Mouse (Mus musculus) ES-E14 (cell line): ENCODE measurements around the gene Gpat3. TPM values are rescaled to one million over a fixed set of nuclear protein-coding genes. Genes with fewer than 3 reads are reported as not detected.

Experiments
- DNase-seq: peaks from one replicate; pipeline ENCODE4 v3.0.0-alpha.2; 2013; ENCODE audit warnings: low read depth, low spot score
- H3K27ac ChIP-seq: 2 replicates; pipeline ENCODE4 v1.5.1; 2012; ENCODE audit warnings: low read depth, mild to moderate bottlenecking, low read length, moderate library complexity, mixed read lengths; ENCODE audit not compliant: poor library complexity, insufficient read depth, severe bottlenecking
- H3K36me3 ChIP-seq: 2 replicates; pipeline ENCODE4 v1.6.1; 2012; ENCODE audit warnings: mild to moderate bottlenecking, low read length, moderate library complexity, mixed read lengths; ENCODE audit not compliant: control insufficient read depth, poor library complexity, insufficient read depth, severe bottlenecking
- H3K4me1 ChIP-seq, 2 experiments: fragments of 150-350 bp in 1 of 2; sonication (generic) in 1 of 2; 2 replicates each; pipeline ENCODE4 v1.6.1; 2012; ENCODE audit warnings: low read length in 2 of 2, mild to moderate bottlenecking in 1 of 2, mixed read lengths in 1 of 2; ENCODE audit not compliant: control insufficient read depth in 2 of 2, insufficient read depth in 2 of 2, poor library complexity in 1 of 2
- H3K4me3 ChIP-seq, 2 experiments: fragments of 150-350 bp in 1 of 2; sonication (generic) in 1 of 2; 2 replicates each; pipeline ENCODE4 v1.5.1; 2012; ENCODE audit warnings: low read length in 2 of 2, low read depth in 1 of 2, mild to moderate bottlenecking in 1 of 2, mixed read lengths in 1 of 2; ENCODE audit not compliant: insufficient read depth in 1 of 2, poor library complexity in 1 of 2, severe bottlenecking in 1 of 2
- H3K9ac ChIP-seq: 2 replicates; pipeline ENCODE4 v1.6.1; 2012; ENCODE audit warnings: low read depth, mild to moderate bottlenecking, low read length, mixed read lengths; ENCODE audit not compliant: poor library complexity, insufficient read depth, severe bottlenecking
- H3K9me3 ChIP-seq: fragments of 150-350 bp; sonication (generic); 2 replicates; pipeline ENCODE4 v1.6.1; 2012; ENCODE audit warnings: low read depth, mild to moderate bottlenecking, low read length; ENCODE audit not compliant: control insufficient read depth, insufficient read depth
- CHD2 ChIP-seq: IDR thresholded peaks from 2 replicates; pipeline ENCODE4 v1.6.1; 2014; ENCODE audit warnings: mild to moderate bottlenecking, low read depth, low read length, inconsistent platforms
- HCFC1 ChIP-seq: IDR thresholded peaks from 2 replicates; pipeline ENCODE4 v1.6.1; 2012; ENCODE audit warnings: low read length, inconsistent platforms, borderline replicate concordance; ENCODE audit not compliant: insufficient read depth
- MAFK ChIP-seq: IDR thresholded peaks from 2 replicates; pipeline ENCODE4 v1.6.1; 2014; ENCODE audit warnings: mild to moderate bottlenecking, low read depth, low read length, inconsistent platforms; ENCODE audit not compliant: insufficient read depth
- ZC3H11A ChIP-seq: IDR thresholded peaks from 2 replicates; pipeline ENCODE4 v1.6.1; 2012; ENCODE audit warnings: low read depth, mild to moderate bottlenecking, inconsistent platforms, low read length, borderline replicate concordance
- ZNF384 ChIP-seq: IDR thresholded peaks from 2 replicates; pipeline ENCODE4 v1.6.1; 2012; ENCODE audit warnings: low read depth, low read length, inconsistent platforms
- in situ Hi-C, 2 experiments: fragments of 600-800 bp; cut with MboI; formaldehyde crosslinking; loops; one replicate each; pipeline ENCODE4 v1.15.1; 2025; ENCODE audit warnings: low sequenced_read_pairs in 2 of 2, inconsistent platforms in 1 of 2; ENCODE audit not compliant: unreplicated experiment in 2 of 2
- total RNA-seq: library from RNA; depleted of rRNA; stranded (reverse); fragments of 300-350 nt; gene quantifications from 2 replicates; pipeline ENCODE4 v1.2.3, GENCODE M21; 2012

The Gpat3 gene
- total RNA-seq, 1 experiment, result 9.3 TPM

- in situ Hi-C loops, result no loop called here
Observed at GRCm38 (mm10) chr5:100864438-100864837, 18.9 kb downstream of the Gpat3 start.

GRCm38 (mm10) chr5:100866183-100866582, 20.7 kb downstream of the Gpat3 start:
- Histone ChIP-seq H3K9me3 (no peaks in the 10 kb centered on the region), H3K27ac (no peak overlapping the region), H3K36me3 (no peaks in the 10 kb centered on the region), H3K9ac (no peak overlapping the region), H3K4me1 (0 out of 4 replicates have a peak, but pooled peaks cover 0 to 6% of the 10 kb centered on the region in 2 experiments), H3K4me3 (no peak overlapping the region)
- DNase-seq, result no peak
- in situ Hi-C loops, result no loop called here
- TF ChIP-seq CHD2, result no peak
- TF ChIP-seq HCFC1, result no peak
- no peak for TF ChIP-seq MAFK
- no peak for TF ChIP-seq ZC3H11A
- no peak for TF ChIP-seq ZNF384

More at GRCm38 (mm10) chr5:100864438-100864837, 18.9 kb downstream of the Gpat3 start:
- Histone ChIP-seq H3K36me3 (no peaks in the 10 kb centered on the region), H3K4me3 (no peak overlapping the region), H3K9me3 (no peaks in the 10 kb centered on the region), H3K27ac (no peak overlapping the region), H3K4me1 (0 out of 4 replicates have a peak, but pooled peaks cover 0 to 8% of the 10 kb centered on the region in 2 experiments), H3K9ac (no peak overlapping the region)
- DNase-seq, result no peak
- TF ChIP-seq ZC3H11A (no peak), HCFC1 (no peak), MAFK (no peak)

GRCm38 (mm10) chr5:100869197-100869895, 23.8 kb downstream of the Gpat3 start:
- Histone ChIP-seq H3K36me3 (no peaks in the 10 kb centered on the region), H3K9me3 (no peaks in the 10 kb centered on the region), H3K27ac (no peak overlapping the region), H3K4me3 (no peak overlapping the region), H3K9ac (no peak overlapping the region), H3K4me1 (0 out of 4 replicates have a peak, but pooled peaks cover 0 to 2% of the 10 kb centered on the region in 2 experiments)
- in situ Hi-C loops, result no loop called here
- no peak for TF ChIP-seq MAFK
- no peak for TF ChIP-seq ZNF384
- no peak for TF ChIP-seq HCFC1
- no peak for TF ChIP-seq ZC3H11A
- no peak for TF ChIP-seq CHD2
- DNase-seq, result no peak

GRCm38 (mm10) chr5:100871987-100872386, 26.5 kb downstream of the Gpat3 start:
- Histone ChIP-seq H3K9ac (no peak overlapping the region), H3K9me3 (no peaks in the 10 kb centered on the region), H3K4me1 (0 out of 4 replicates have a peak, but pooled peaks cover 0 to 2% of the 10 kb centered on the region in 2 experiments), H3K27ac (no peak overlapping the region), H3K36me3 (no peaks in the 10 kb centered on the region), H3K4me3 (no peak overlapping the region)
- no peak for DNase-seq
- TF ChIP-seq ZC3H11A (no peak), MAFK (0 out of 2 replicates have a peak, but pooled peaks have one; percentile 31)
- in situ Hi-C loops, result no loop called here

- Histone ChIP-seq H3K9ac (no peak overlapping the region), H3K9me3 (no peaks in the 10 kb centered on the region), H3K27ac (no peak overlapping the region), H3K4me3 (no peak overlapping the region), H3K36me3 (no peaks in the 10 kb centered on the region), H3K4me1 (no peaks in the 10 kb centered on the region)
- no peak for DNase-seq
- in situ Hi-C loops, result no loop called here
- TF ChIP-seq ZC3H11A (no peak), CHD2 (no peak), ZNF384 (no peak), HCFC1 (no peak), MAFK (no peak)
Observed at GRCm38 (mm10) chr5:100874721-100875120, 29.2 kb downstream of the Gpat3 start.
